Mouse (Mus musculus) large intestine, adult 2 months (tissue): Measurements from ENCODE around the gene Gm49322. TPM values are rescaled to one million over a fixed set of nuclear protein-coding genes. Genes with fewer than 3 reads are reported as not detected.
"Not testable (repeated sequence)": the region's sequence is repeated elsewhere in the genome, so short reads cannot be mapped to it uniquely, and the experiment has no call there.

ENCODE experiments used
- DNase-seq: peaks from one replicate; pipeline ENCODE4 v3.0.0-alpha.2; 2012; ENCODE audit warnings: low read depth, low spot score
- WGBS: fragments of 180-500 bp; shearing (Covaris S2); methylation state at CpG from one replicate; pipeline ENCODE4 v1.1.7; 2018; 5-methylcytosine and 5-hydroxymethylcytosine counted together
- polyA plus RNA-seq: library from polyadenylated mRNA; depleted of rRNA; stranded (reverse); fragments of >200 nt; gene quantifications from 2 replicates; pipeline ENCODE4 v1.2.3, GENCODE M21; 2012

Gene Gm49322
- polyA plus RNA-seq, 1 experiment = 3.5 TPM

- no peak for DNase-seq
- WGBS = 67% methylated on average over 10 of the region's 10 CpGs
Observed at GRCm38 (mm10) chr10:80646936-80647335, 41.1 kb downstream of the Gm49322 start.

- WGBS = 82% methylated on average over 6 of the region's 6 CpGs
- DNase-seq = not testable (repeated sequence)
Observed at GRCm38 (mm10) chr10:80649910-80650309, 44.1 kb downstream of the Gm49322 start.

- 90% methylated on average over 10 of the region's 10 CpGs for WGBS
Observed at GRCm38 (mm10) chr10:80650392-80650791, 44.6 kb downstream of the Gm49322 start.

GRCm38 (mm10) chr10:80653156-80653720, 47.4 kb downstream of the Gm49322 start:
- whole genome bisulfite sequencing = 80% methylated on average over 6 of the region's 6 CpGs
- DNase-seq = no peak

More at GRCm38 (mm10) chr10:80650392-80650791, 44.6 kb downstream of the Gm49322 start:
- no peak for DNase-seq

- WGBS = 64% methylated on average over 6 of the region's 6 CpGs
- DNase-seq = no peak
Observed at GRCm38 (mm10) chr10:80654866-80655265, 49.0 kb downstream of the Gm49322 start.

GRCm38 (mm10) chr10:80655406-80656129, 49.7 kb downstream of the Gm49322 start:
- WGBS = 0% methylated on average over 12 of the region's 12 CpGs
- DNase-seq = no peak

GRCm38 (mm10) chr10:80656130-80656862, 50.5 kb downstream of the Gm49322 start:
- WGBS = 1% methylated on average over 72 of the region's 72 CpGs

GRCm38 (mm10) chr10:80656863-80657623, 51.2 kb downstream of the Gm49322 start, which contains the start of gene Btbd2:
Gene Btbd2, minus strand, starts transcription at chr10:80657071.
- WGBS = 19% methylated on average over 15 of the region's 15 CpGs

More at GRCm38 (mm10) chr10:80656130-80656862, 50.5 kb downstream of the Gm49322 start:
- peak; percentile 98 for DNase-seq

GRCm38 (mm10) chr10:80658194-80658840, 52.5 kb downstream of the Gm49322 start:
- WGBS = 35% methylated on average over 14 of the region's 14 CpGs
- no peak for DNase-seq

More at GRCm38 (mm10) chr10:80656863-80657623, 51.2 kb downstream of the Gm49322 start, which contains the start of gene Btbd2:
- no peak for DNase-seq

GRCm38 (mm10) chr10:80658841-80659202, 53.0 kb downstream of the Gm49322 start:
- DNase-seq = no peak
- WGBS = 18% methylated on average over 4 of the region's 4 CpGs

GRCm38 (mm10) chr10:80659213-80659612, 53.4 kb downstream of the Gm49322 start:
- no peak for DNase-seq
- WGBS = 6% methylated on average over 10 of the region's 10 CpGs

- no peak for DNase-seq
- 38% methylated on average over 5 of the region's 5 CpGs for WGBS
Observed at GRCm38 (mm10) chr10:80661149-80661548, 55.3 kb downstream of the Gm49322 start.

GRCm38 (mm10) chr10:80663485-80664196, 57.8 kb downstream of the Gm49322 start:
- DNase-seq = no peak
- 46% methylated on average over 5 of the region's 5 CpGs for WGBS

- DNase-seq = no peak
- WGBS = 2% methylated on average over 16 of the region's 16 CpGs
Observed at GRCm38 (mm10) chr10:80664197-80665015, 58.6 kb downstream of the Gm49322 start.

GRCm38 (mm10) chr10:80665016-80665380, 59.2 kb downstream of the Gm49322 start:
- DNase-seq = no peak
- 5% methylated on average over 10 of the region's 10 CpGs for WGBS
